Mouse (Mus musculus): ENCODE data around the gene Sesn1. TPM values are rescaled to one million over a fixed set of nuclear protein-coding genes. Genes with fewer than 3 reads are reported as not detected.

The Sesn1 gene
- polyA plus RNA-seq, 1 experiment from 2014 or later = 33.9 TPM

GRCm38 (mm10) chr10:41825041-41825440 is 15.3 kb downstream of the Sesn1 start:
- Histone ChIP-seq H3K27me3 (replicated peaks) (no peaks in the 10 kb centered on the region), H3K4me3 (no peak overlapping the region), H3K36me3 (replicated peaks) (no peaks in the 10 kb centered on the region), H3K9ac (no peak overlapping the region), H3K4me2 (no peak overlapping the region), H3K4me1 (0 out of 2 replicates have a peak, but pooled peaks cover 3% of the 10 kb centered on the region), H3K9me3 (no peaks in the 10 kb centered on the region), H3K27ac (no peak overlapping the region)
- WGBS = 89% methylated on average over 10 of the region's 10 CpGs
- no peak for ATAC-seq (replicated peaks)

GRCm38 (mm10) chr10:41825996-41826395 is 16.3 kb downstream of the Sesn1 start:
- WGBS = 89% methylated on average over 4 of the region's 4 CpGs
- no peak overlapping the region for H3K9ac ChIP-seq
- no peak overlapping the region for H3K27ac ChIP-seq
- H3K27me3 ChIP-seq (replicated peaks) = no peaks in the 10 kb centered on the region
- 0 out of 2 replicates have a peak, but pooled peaks cover 4% of the 10 kb centered on the region for H3K4me1 ChIP-seq
- no peaks in the 10 kb centered on the region for H3K9me3 ChIP-seq
- H3K4me3 ChIP-seq = no peak overlapping the region
- H3K36me3 ChIP-seq (replicated peaks) = no peaks in the 10 kb centered on the region
- no peak overlapping the region for H3K4me2 ChIP-seq
- no peak for ATAC-seq (replicated peaks)

GRCm38 (mm10) chr10:41826526-41827116 is 16.9 kb downstream of the Sesn1 start:
- no peaks in the 10 kb centered on the region for H3K36me3 ChIP-seq (replicated peaks)
- H3K27ac ChIP-seq = no peak overlapping the region
- no peak overlapping the region for H3K4me3 ChIP-seq
- H3K27me3 ChIP-seq (replicated peaks) = no peaks in the 10 kb centered on the region
- 91% methylated on average over 6 of the region's 6 CpGs for WGBS
- ATAC-seq (replicated peaks) = no peak
- H3K4me1 ChIP-seq = 0 out of 2 replicates have a peak, but pooled peaks cover 6% of the 10 kb centered on the region
- H3K9me3 ChIP-seq = no peaks in the 10 kb centered on the region
- H3K9ac ChIP-seq = no peak overlapping the region
- H3K4me2 ChIP-seq = no peak overlapping the region

- Histone ChIP-seq H3K9ac (no peak overlapping the region), H3K4me3 (no peak overlapping the region), H3K27ac (no peak overlapping the region), H3K4me2 (no peak overlapping the region), H3K9me3 (no peaks in the 10 kb centered on the region), H3K36me3 (replicated peaks) (no peaks in the 10 kb centered on the region), H3K4me1 (0 out of 2 replicates have a peak, but pooled peaks cover 4% of the 10 kb centered on the region), H3K27me3 (replicated peaks) (no peaks in the 10 kb centered on the region)
- no peak for ATAC-seq (replicated peaks)
- 89% methylated on average over 4 of the region's 4 CpGs for WGBS
Measured at GRCm38 (mm10) chr10:41827784-41828183, 18.0 kb downstream of the Sesn1 start.

GRCm38 (mm10) chr10:41829191-41829590 is 19.5 kb downstream of the Sesn1 start:
- WGBS = 81% methylated on average over 5 of the region's 5 CpGs
- no peaks in the 10 kb centered on the region for H3K36me3 ChIP-seq (replicated peaks)
- no peaks in the 10 kb centered on the region for H3K27me3 ChIP-seq (replicated peaks)
- no peak overlapping the region for H3K27ac ChIP-seq
- H3K4me3 ChIP-seq = no peak overlapping the region
- ATAC-seq (replicated peaks) = no peak
- no peak overlapping the region for H3K4me2 ChIP-seq
- H3K4me1 ChIP-seq = 0 out of 2 replicates have a peak, but pooled peaks cover 3% of the 10 kb centered on the region
- H3K9ac ChIP-seq = no peak overlapping the region
- H3K9me3 ChIP-seq = no peaks in the 10 kb centered on the region

- Histone ChIP-seq H3K4me2 (no peak overlapping the region), H3K27me3 (replicated peaks) (no peaks in the 10 kb centered on the region), H3K36me3 (replicated peaks) (no peaks in the 10 kb centered on the region), H3K4me3 (no peak overlapping the region), H3K9me3 (no peaks in the 10 kb centered on the region), H3K27ac (no peak overlapping the region), H3K9ac (no peak overlapping the region), H3K4me1 (0 out of 2 replicates have a peak, but pooled peaks cover 3% of the 10 kb centered on the region)
- WGBS = 89% methylated on average over 2 of the region's 2 CpGs
- ATAC-seq (replicated peaks) = no peak
Measured at GRCm38 (mm10) chr10:41829980-41830379, 20.2 kb downstream of the Sesn1 start.

GRCm38 (mm10) chr10:41830445-41830844 is 20.7 kb downstream of the Sesn1 start:
- H3K9me3 ChIP-seq = no peaks in the 10 kb centered on the region
- ATAC-seq (replicated peaks) = no peak
- no peaks in the 10 kb centered on the region for H3K36me3 ChIP-seq (replicated peaks)
- H3K27ac ChIP-seq = no peak overlapping the region
- no peak overlapping the region for H3K4me3 ChIP-seq
- WGBS = 72% methylated on average over 4 of the region's 4 CpGs
- H3K9ac ChIP-seq = no peak overlapping the region
- 0 out of 2 replicates have a peak, but pooled peaks cover 3% of the 10 kb centered on the region for H3K4me1 ChIP-seq
- no peaks in the 10 kb centered on the region for H3K27me3 ChIP-seq (replicated peaks)
- H3K4me2 ChIP-seq = no peak overlapping the region

GRCm38 (mm10) chr10:41830851-41831522 is 21.3 kb downstream of the Sesn1 start:
- Histone ChIP-seq H3K27me3 (replicated peaks) (no peaks in the 10 kb centered on the region), H3K27ac (no peak overlapping the region), H3K9me3 (no peaks in the 10 kb centered on the region), H3K4me2 (no peak overlapping the region), H3K9ac (no peak overlapping the region), H3K36me3 (replicated peaks) (no peaks in the 10 kb centered on the region), H3K4me3 (no peak overlapping the region), H3K4me1 (0 out of 2 replicates have a peak, but pooled peaks cover 3% of the 10 kb centered on the region)
- 59% methylated on average over 9 of the region's 9 CpGs for WGBS
- peak; percentile 63 for ATAC-seq (replicated peaks)

- H3K27me3 ChIP-seq (replicated peaks) = no peaks in the 10 kb centered on the region
- 0 out of 2 replicates have a peak, but pooled peaks cover 3% of the 10 kb centered on the region for H3K4me1 ChIP-seq
- no peak overlapping the region for H3K9ac ChIP-seq
- ATAC-seq (replicated peaks) = no peak
- no peak overlapping the region for H3K4me2 ChIP-seq
- no peaks in the 10 kb centered on the region for H3K36me3 ChIP-seq (replicated peaks)
- no peak overlapping the region for H3K27ac ChIP-seq
- H3K4me3 ChIP-seq = no peak overlapping the region
- no peaks in the 10 kb centered on the region for H3K9me3 ChIP-seq
- 65% methylated on average over 6 of the region's 6 CpGs for WGBS
Measured at GRCm38 (mm10) chr10:41832191-41832590, 22.5 kb downstream of the Sesn1 start.

- WGBS = 94% methylated on average over 2 of the region's 2 CpGs
- Histone ChIP-seq H3K4me2 (no peak overlapping the region), H3K4me3 (no peak overlapping the region), H3K27ac (no peak overlapping the region), H3K9ac (no peak overlapping the region), H3K4me1 (0 out of 2 replicates have a peak, but pooled peaks cover 3% of the 10 kb centered on the region), H3K9me3 (no peaks in the 10 kb centered on the region), H3K36me3 (replicated peaks) (no peaks in the 10 kb centered on the region), H3K27me3 (replicated peaks) (no peaks in the 10 kb centered on the region)
- no peak for ATAC-seq (replicated peaks)
Measured at GRCm38 (mm10) chr10:41834131-41834530, 24.4 kb downstream of the Sesn1 start.

- H3K9ac ChIP-seq = no peak overlapping the region
- H3K4me3 ChIP-seq = no peak overlapping the region
- no peaks in the 10 kb centered on the region for H3K4me1 ChIP-seq
- no peaks in the 10 kb centered on the region for H3K9me3 ChIP-seq
- no peaks in the 10 kb centered on the region for H3K27me3 ChIP-seq (replicated peaks)
- no peak overlapping the region for H3K4me2 ChIP-seq
- no peak overlapping the region for H3K27ac ChIP-seq
- ATAC-seq (replicated peaks) = no peak
- WGBS = 87% methylated on average over 4 of the region's 4 CpGs
- no peaks in the 10 kb centered on the region for H3K36me3 ChIP-seq (replicated peaks)
Measured at GRCm38 (mm10) chr10:41838911-41839310, 29.2 kb downstream of the Sesn1 start.

GRCm38 (mm10) chr10:41847737-41848136 is 38.0 kb downstream of the Sesn1 start:
- Histone ChIP-seq H3K9me3 (no peaks in the 10 kb centered on the region), H3K4me2 (no peak overlapping the region), H3K4me3 (no peak overlapping the region), H3K4me1 (no peaks in the 10 kb centered on the region), H3K27me3 (replicated peaks) (no peaks in the 10 kb centered on the region), H3K36me3 (replicated peaks) (no peaks in the 10 kb centered on the region), H3K9ac (no peak overlapping the region), H3K27ac (no peak overlapping the region)
- WGBS = 96% methylated on average over 8 of the region's 8 CpGs
- no peak for ATAC-seq (replicated peaks)

GRCm38 (mm10) chr10:41848721-41849120 is 39.0 kb downstream of the Sesn1 start:
- no peak overlapping the region for H3K4me2 ChIP-seq
- H3K9me3 ChIP-seq = no peaks in the 10 kb centered on the region
- 98% methylated on average over 2 of the region's 2 CpGs for WGBS
- ATAC-seq (replicated peaks) = no peak
- H3K27ac ChIP-seq = no peak overlapping the region
- no peaks in the 10 kb centered on the region for H3K36me3 ChIP-seq (replicated peaks)
- no peak overlapping the region for H3K4me3 ChIP-seq
- no peaks in the 10 kb centered on the region for H3K4me1 ChIP-seq
- H3K27me3 ChIP-seq (replicated peaks) = no peaks in the 10 kb centered on the region
- no peak overlapping the region for H3K9ac ChIP-seq
